Mouse (Mus musculus) liver, embryonic 11.5 days (tissue): ENCODE measurements around the gene Gstp3. TPM values are rescaled to one million over a fixed set of nuclear protein-coding genes. Genes with fewer than 3 reads are reported as not detected.
"Not testable (repeated sequence)": the region's sequence is repeated elsewhere in the genome, so short reads cannot be mapped to it uniquely, and the experiment has no call there.

Source experiments
- ATAC-seq: fragments of 200-750 bp; cut with Nextera tagmentation; replicated peaks from 2 replicates; pipeline ENCODE4 v1.8.0; 2017; ENCODE audit warnings: moderate number of reproducible peaks, mild to moderate bottlenecking, moderate TSS enrichment, moderate library complexity; ENCODE audit not compliant: low FRiP score
- DNase-seq: peaks from one replicate; pipeline ENCODE4 v3.0.0-alpha.2; 2017; ENCODE audit warnings: low spot score
- H3K27ac ChIP-seq: fragments of 300-500 bp; sonication (generic); 2 replicates; pipeline ENCODE4 v1.5.1; 2014; ENCODE audit warnings: mild to moderate bottlenecking, low read depth, low read length, control low read depth
- H3K27me3 ChIP-seq: fragments of 300-500 bp; sonication (generic); replicated peaks from 2 replicates; pipeline ENCODE4 v1.6.1; 2014; ENCODE audit warnings: low read length, mixed read lengths; ENCODE audit not compliant: control insufficient read depth, insufficient read depth
- H3K36me3 ChIP-seq: fragments of 300-500 bp; sonication (generic); 2 replicates; pipeline ENCODE4 v1.6.1; 2014; ENCODE audit warnings: mild to moderate bottlenecking, low read length, moderate library complexity, mixed read lengths; ENCODE audit not compliant: control insufficient read depth, insufficient read depth
- H3K4me1 ChIP-seq: fragments of 300-500 bp; sonication (generic); replicated peaks from 2 replicates; pipeline ENCODE4 v1.6.1; 2014; ENCODE audit warnings: low read length, mixed read lengths; ENCODE audit not compliant: control insufficient read depth, insufficient read depth
- H3K4me2 ChIP-seq: fragments of 300-500 bp; sonication (generic); 2 replicates; pipeline ENCODE4 v1.6.1; 2014; ENCODE audit warnings: mild to moderate bottlenecking, control low read depth, moderate library complexity
- H3K4me3 ChIP-seq: fragments of 300-500 bp; sonication (generic); 2 replicates; pipeline ENCODE4 v1.5.1; 2014; ENCODE audit warnings: low read depth, low read length, control low read depth
- H3K9ac ChIP-seq: fragments of 300-500 bp; sonication (generic); 2 replicates; pipeline ENCODE4 v1.6.1; 2014; ENCODE audit warnings: low read depth, low read length, control low read depth
- H3K9me3 ChIP-seq: fragments of 300-500 bp; sonication (generic); 2 replicates; pipeline ENCODE4 v1.6.1; 2016; ENCODE audit warnings: low read length, inconsistent platforms, mixed read lengths; ENCODE audit not compliant: control insufficient read depth
- WGBS: fragments of 180-500 bp; shearing (Covaris S2); extraction: QIAGEN DNeasy Blood & Tissue Kit; methylation state at CpG from one replicate; pipeline ENCODE4 v1.1.7; 2014; 5-methylcytosine and 5-hydroxymethylcytosine counted together
- polyA plus RNA-seq: library from polyadenylated mRNA; unstranded; fragments of >200 nt; fragmentation: Nextera tagmentation; extraction: Ambion mirVana; gene quantifications from 2 replicates; pipeline ENCODE4 v1.2.1, GENCODE M21; 2014

Gene Gstp3
- polyA plus RNA-seq, 1 experiment from 2014 or later, result 16.7 TPM

DNA sequence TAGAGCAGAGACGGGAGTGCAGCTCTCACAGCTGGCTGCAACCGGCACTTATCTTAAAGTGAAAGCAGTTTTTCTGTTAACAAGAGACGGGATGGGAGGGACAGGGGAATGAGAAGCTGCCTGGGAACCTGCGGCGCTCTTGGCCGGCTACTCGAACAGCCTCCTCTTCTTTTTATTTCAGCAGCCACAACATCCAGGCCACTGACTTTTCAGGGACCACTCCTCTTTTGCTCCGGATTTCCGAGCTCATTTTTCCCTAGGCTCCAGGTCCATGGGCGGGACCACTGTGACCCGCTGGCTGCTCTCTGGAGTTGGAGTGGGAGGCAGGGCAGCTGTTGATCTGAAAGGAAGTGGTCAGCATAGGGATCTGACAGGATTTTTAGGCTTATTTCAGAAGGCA lies 5.1 kb upstream of the Gstp3 start:
- H3K9ac ChIP-seq, H3K4me1 ChIP-seq, H3K9me3 ChIP-seq, ATAC-seq, H3K4me3 ChIP-seq, DNase-seq, H3K27me3 ChIP-seq, H3K27ac ChIP-seq, H3K4me2 ChIP-seq, H3K36me3 ChIP-seq: not testable (repeated sequence)
- 38% methylated on average over 5 of the region's 11 CpGs for WGBS

GRCm38 (mm10) chr19:4063357-4063756 lies 4.0 kb upstream of the Gstp3 start:
- H3K4me3 ChIP-seq, H3K27me3 ChIP-seq, ATAC-seq, H3K4me2 ChIP-seq, H3K9ac ChIP-seq, DNase-seq, H3K9me3 ChIP-seq, H3K27ac ChIP-seq, H3K36me3 ChIP-seq: not testable (repeated sequence)
- WGBS, result 64% methylated on average over 2 of the region's 4 CpGs
- peaks cover 15% of the 10 kb centered on the region for H3K4me1 ChIP-seq

DNA sequence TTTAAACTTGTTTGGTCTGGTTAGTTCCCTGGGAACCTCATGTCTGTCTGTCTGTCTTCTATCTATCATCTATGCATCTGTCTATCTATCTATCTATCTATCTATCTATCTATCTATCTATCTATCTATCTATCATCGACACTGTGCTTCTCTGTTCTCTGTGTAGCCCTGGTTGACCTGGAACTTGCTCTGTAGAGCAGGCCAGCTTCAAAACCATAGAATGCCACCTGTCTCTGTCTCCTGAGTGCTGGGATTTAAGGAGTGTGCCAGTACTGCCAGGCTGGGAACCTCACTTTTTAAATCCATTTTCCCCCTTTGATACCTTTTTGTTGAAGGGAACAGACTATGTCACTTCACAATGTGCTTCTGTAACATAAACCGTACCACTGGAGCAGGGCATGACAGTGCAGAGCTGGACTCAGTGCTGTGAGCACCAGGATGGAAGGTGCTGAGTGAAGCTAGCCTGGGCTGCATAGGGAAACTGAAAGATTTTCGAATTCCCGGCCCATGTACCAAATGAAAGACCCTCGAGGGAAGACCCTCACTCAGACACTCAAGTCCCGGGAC lies 1.6 kb upstream of the Gstp3 start:
- no peak overlapping the region for H3K27ac ChIP-seq
- H3K36me3 ChIP-seq, result no peaks in the 10 kb centered on the region
- no peaks in the 10 kb centered on the region for H3K27me3 ChIP-seq
- ATAC-seq, result no peak
- H3K4me3 ChIP-seq, result no peak overlapping the region
- DNase-seq, result no peak
- H3K9me3 ChIP-seq, result no peaks in the 10 kb centered on the region
- no peak overlapping the region for H3K9ac ChIP-seq
- no peak overlapping the region for H3K4me2 ChIP-seq
- peaks cover 22% of the 10 kb centered on the region for H3K4me1 ChIP-seq
- WGBS, result 80% methylated on average over 6 of the region's 6 CpGs

DNA sequence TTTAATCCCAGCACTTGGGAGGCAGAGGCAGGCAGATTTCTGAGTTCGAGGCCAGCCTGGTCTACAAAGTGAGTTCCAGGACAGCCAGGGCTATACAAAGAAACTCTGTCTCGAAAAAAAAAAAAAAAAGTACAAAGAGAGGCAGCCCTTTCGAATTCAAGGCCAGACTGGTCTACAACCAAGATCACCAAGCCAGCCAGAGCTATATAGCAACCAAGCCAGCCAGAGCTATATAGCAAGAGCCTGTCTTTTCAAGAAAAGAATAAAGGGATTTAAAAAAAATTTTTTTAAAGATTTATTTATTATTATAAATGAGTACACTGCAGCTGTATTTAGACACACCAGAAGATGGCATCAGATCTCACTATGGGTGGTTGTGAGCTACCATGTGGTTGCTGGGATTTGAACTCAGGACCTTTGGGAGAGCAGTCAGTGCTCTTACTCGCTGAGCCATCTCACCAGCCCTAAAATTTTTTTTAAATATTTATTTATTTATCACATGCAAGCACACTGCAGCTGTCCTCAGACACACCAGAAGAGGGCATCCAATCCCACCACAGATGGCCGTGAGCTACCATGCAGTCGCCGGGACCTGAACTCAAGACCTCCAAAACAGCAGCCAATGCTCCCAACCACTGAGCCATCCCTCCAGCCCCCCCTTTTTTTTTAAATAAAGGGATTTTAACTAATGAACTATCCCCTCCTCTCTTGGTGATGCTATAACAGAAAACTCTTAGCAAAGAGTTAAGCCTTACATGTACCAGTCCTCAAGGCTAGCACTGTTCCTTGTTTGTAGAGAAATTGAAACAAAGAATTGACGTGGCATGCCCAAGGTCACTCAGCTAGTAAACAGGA lies 902 bp upstream of the Gstp3 start:
- not testable (repeated sequence) for H3K4me3 ChIP-seq, H3K9me3 ChIP-seq, DNase-seq, H3K36me3 ChIP-seq, ATAC-seq, H3K4me2 ChIP-seq, H3K9ac ChIP-seq, H3K27me3 ChIP-seq
- 84% methylated on average over 8 of the region's 8 CpGs for WGBS
- peak overlapping the region; percentile 79; the same call in 1 of the 2 replicates for H3K27ac ChIP-seq
- peaks cover 29% of the 10 kb centered on the region for H3K4me1 ChIP-seq

- DNase-seq, result no peak
- peaks cover 29% of the 10 kb centered on the region for H3K4me1 ChIP-seq
Observed at GRCm38 (mm10) chr19:4058581-4058980, 788 bp downstream of the Gstp3 start.

GRCm38 (mm10) chr19:4057962-4058361 lies 1.4 kb downstream of the Gstp3 start:
- peaks cover 29% of the 10 kb centered on the region for H3K4me1 ChIP-seq
- H3K4me2 ChIP-seq, result no peak overlapping the region
- H3K36me3 ChIP-seq, result no peaks in the 10 kb centered on the region
- ATAC-seq (no peak), DNase-seq (no peak)
- no peak overlapping the region for H3K9ac ChIP-seq
- no peaks in the 10 kb centered on the region for H3K9me3 ChIP-seq
- WGBS, result 91% methylated on average over 7 of the region's 7 CpGs
- H3K27me3 ChIP-seq, result no peaks in the 10 kb centered on the region
- H3K4me3 ChIP-seq, result no peak overlapping the region
- H3K27ac ChIP-seq, result no peak overlapping the region

More at GRCm38 (mm10) chr19:4058581-4058980, 788 bp downstream of the Gstp3 start:
- Histone ChIP-seq H3K4me2 (peak overlapping the region; percentile 65), H3K27ac (peak overlapping the region; percentile 79), H3K9me3 (no peaks in the 10 kb centered on the region), H3K4me3 (peak overlapping the region; percentile 33), H3K27me3 (no peaks in the 10 kb centered on the region), H3K36me3 (no peaks in the 10 kb centered on the region), H3K9ac (peak overlapping the region; percentile 64)
- WGBS, result 85% methylated on average over 5 of the region's 5 CpGs
- ATAC-seq, result no peak

- H3K9ac ChIP-seq, result no peak overlapping the region
- ATAC-seq (no peak), DNase-seq (no peak)
- H3K4me3 ChIP-seq, result no peak overlapping the region
- H3K4me1 ChIP-seq, result peaks cover 29% of the 10 kb centered on the region
- 84% methylated on average over 13 of the region's 13 CpGs for WGBS
- H3K36me3 ChIP-seq, result no peaks in the 10 kb centered on the region
- no peaks in the 10 kb centered on the region for H3K27me3 ChIP-seq
- no peaks in the 10 kb centered on the region for H3K9me3 ChIP-seq
- no peak overlapping the region for H3K4me2 ChIP-seq
- H3K27ac ChIP-seq, result no peak overlapping the region
Observed at GRCm38 (mm10) chr19:4057389-4057788, 2.0 kb downstream of the Gstp3 start.

DNA sequence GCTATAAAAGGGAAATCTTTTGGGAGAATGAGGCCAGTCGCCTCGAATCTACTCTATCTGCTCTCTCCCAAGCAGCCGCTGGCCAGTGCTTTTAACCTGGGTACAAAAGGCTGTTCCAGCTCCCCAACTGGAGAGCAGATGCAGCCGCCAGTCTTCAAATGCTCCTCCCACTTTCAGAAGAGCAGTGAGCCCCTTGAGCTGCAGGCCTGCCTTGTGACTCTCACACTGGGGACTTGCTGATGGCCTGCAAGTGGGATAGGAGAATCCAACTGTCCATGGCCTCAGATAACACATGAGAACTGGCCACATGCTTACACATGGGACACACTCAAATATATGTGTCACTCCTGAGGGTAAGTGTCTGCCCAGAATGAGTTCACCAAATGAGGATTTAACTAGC lies 2.6 kb downstream of the Gstp3 start:
- Histone ChIP-seq H3K27ac (no peak overlapping the region), H3K9me3 (no peaks in the 10 kb centered on the region), H3K4me2 (no peak overlapping the region), H3K4me1 (peaks cover 29% of the 10 kb centered on the region), H3K9ac (no peak overlapping the region), H3K4me3 (no peak overlapping the region), H3K27me3 (no peaks in the 10 kb centered on the region), H3K36me3 (no peaks in the 10 kb centered on the region)
- DNase-seq (no peak), ATAC-seq (no peak)
- 63% methylated on average over 4 of the region's 4 CpGs for WGBS
